Mouse (Mus musculus) ES-Bruce4 (cell line): ENCODE data around the gene Tmem117.

ENCODE experiments used
- CTCF ChIP-seq: IDR thresholded peaks from one replicate; pipeline ENCODE4 v1.8.1; 2011; ENCODE audit warnings: low read depth, low read length
- POLR2A ChIP-seq: IDR thresholded peaks from one replicate; pipeline ENCODE4 v1.8.1; 2011; ENCODE audit warnings: low read length; ENCODE audit not compliant: insufficient read depth

DNA sequence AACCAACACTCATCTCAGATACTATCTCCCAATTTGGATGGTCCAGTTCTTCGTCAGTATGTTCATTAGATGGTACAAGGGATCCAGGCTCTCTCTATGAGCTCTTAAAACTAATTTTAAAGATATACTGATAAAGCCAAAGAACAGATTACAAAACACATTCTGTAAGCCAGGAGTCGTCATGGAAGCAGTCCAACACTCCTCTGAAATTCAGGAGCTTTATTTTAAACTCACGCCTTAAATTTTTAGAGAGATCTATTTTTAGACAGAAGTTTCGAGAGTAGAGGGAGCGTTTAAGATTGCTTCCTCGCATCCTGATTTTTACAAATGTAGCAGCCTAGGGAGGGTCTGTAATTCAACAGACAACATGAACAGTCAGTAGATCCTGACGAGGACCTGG, 393.2 kb downstream of the Tmem117 start:
- TF ChIP-seq POLR2A: no peak
- no peak for TF ChIP-seq CTCF
